Mouse (Mus musculus): ENCODE measurements around the gene Vrk2.

GRCm38 (mm10) chr11:26604061-26604655 lies 10.4 kb upstream of the Vrk2 start:
- TF ChIP-seq POLR2A (IDR thresholded peaks at IDR 0.05; ENCODE audit: insufficient read length, low read depth) (no peak), POLR2AphosphoS2 (IDR thresholded peaks at IDR 0.05; ENCODE audit: insufficient read length, low read depth) (no peak), MAX (IDR thresholded peaks at IDR 0.05; ENCODE audit: low read depth) (no peak), TCF12 (IDR thresholded peaks at IDR 0.05; ENCODE audit: insufficient read depth, poor library complexity, severe bottlenecking) (no peak), MYOD1 (IDR thresholded peaks at IDR 0.05; ENCODE audit: control insufficient read depth in 1 of 3, insufficient read length in 2 of 3, low read depth in 2 of 3) (no peak), REST (IDR thresholded peaks at IDR 0.05; ENCODE audit: insufficient read depth, insufficient read length) (no peak), SRF (IDR thresholded peaks at IDR 0.05; ENCODE audit: control insufficient read depth, insufficient read length, low read depth) (no peak), TCF3 (IDR thresholded peaks at IDR 0.05; ENCODE audit: insufficient read length, low read depth) (no peak), USF1 (IDR thresholded peaks at IDR 0.05; ENCODE audit: low read depth) (no peak), CEBPB (IDR thresholded peaks at IDR 0.05; ENCODE audit: insufficient read depth, poor library complexity, severe bottlenecking) (no peak)

Data from myocyte (in vitro differentiated cells).